Mouse (Mus musculus): ENCODE measurements around the gene Tmem164. TPM values are rescaled to one million over a fixed set of nuclear protein-coding genes. Genes with fewer than 3 reads are reported as not detected.

Tmem164 gene
- polyA plus RNA-seq, 1 experiment from 2014 or later, result 29.9 TPM

DNA sequence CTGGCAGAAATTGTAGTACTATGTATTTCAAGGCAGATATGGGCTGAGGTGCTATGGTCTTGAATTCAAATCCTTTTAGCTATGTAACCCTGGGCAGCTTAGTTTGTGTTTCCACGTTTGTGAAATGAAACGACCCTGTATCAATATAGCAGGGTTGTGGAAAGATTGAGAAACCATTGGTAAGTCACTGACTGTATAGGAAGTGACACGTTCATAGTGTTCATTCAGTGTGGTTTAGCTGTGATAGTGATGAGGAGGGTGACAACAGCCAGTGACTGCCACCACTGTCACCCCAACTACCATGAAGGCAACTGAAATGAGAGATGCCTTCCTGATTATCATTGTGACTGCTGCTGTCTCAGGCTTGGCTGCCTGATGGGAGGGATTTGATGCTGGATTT, 13.7 kb downstream of the Tmem164 start:
- ATAC-seq (ENCODE audit: low FRiP score, low TSS enrichment), result no peak

GRCm38 (mm10) chrX:142696789-142697188, 15.6 kb downstream of the Tmem164 start:
- 71% methylated on average over 11 of the region's 11 CpGs for WGBS
- Histone ChIP-seq H3K27me3 (ENCODE audit: control insufficient read depth, insufficient read depth, low read length) (no peaks in the 10 kb centered on the region), H3K36me3 (ENCODE audit: control insufficient read depth, insufficient read depth, low read length) (no peaks in the 10 kb centered on the region), H3K4me1 (replicated peaks; ENCODE audit: control insufficient read depth, insufficient read depth) (no peaks in the 10 kb centered on the region), H3K9me3 (ENCODE audit: control insufficient read depth, low read length) (no peaks in the 10 kb centered on the region), H3K4me3 (ENCODE audit: low read depth, low read length) (no peak overlapping the region), H3K27ac (replicated peaks) (no peak overlapping the region; the same call in 1 of the 2 replicates), H3K9ac (ENCODE audit: low read length) (no peak overlapping the region), H3K4me2 (replicated peaks; ENCODE audit: low read depth) (no peak overlapping the region)
- no peak for DNase-seq (ENCODE audit: low spot score)
- no peak for ATAC-seq (ENCODE audit: low FRiP score, low TSS enrichment)
- TF ChIP-seq CTCF (IDR thresholded peaks at IDR 0.05; ENCODE audit: low read depth) (no peak), EP300 (optimal IDR thresholded peaks at IDR 0.05) (no peak)

More for the DNA sequence above, 13.7 kb downstream of the Tmem164 start:
- Histone ChIP-seq H3K27ac (replicated peaks) (no peak overlapping the region), H3K4me2 (replicated peaks; ENCODE audit: low read depth) (no peak overlapping the region), H3K4me1 (replicated peaks; ENCODE audit: control insufficient read depth, insufficient read depth) (no peaks in the 10 kb centered on the region), H3K36me3 (ENCODE audit: control insufficient read depth, insufficient read depth, low read length) (no peaks in the 10 kb centered on the region), H3K9me3 (ENCODE audit: control insufficient read depth, low read length) (no peaks in the 10 kb centered on the region), H3K9ac (ENCODE audit: low read length) (no peak overlapping the region), H3K4me3 (ENCODE audit: low read depth, low read length) (no peak overlapping the region), H3K27me3 (ENCODE audit: control insufficient read depth, insufficient read depth, low read length) (no peaks in the 10 kb centered on the region)
- WGBS, result 82% methylated on average over 3 of the region's 3 CpGs
- DNase-seq (ENCODE audit: low spot score), result no peak
- TF ChIP-seq CTCF (IDR thresholded peaks at IDR 0.05; ENCODE audit: low read depth) (no peak), EP300 (optimal IDR thresholded peaks at IDR 0.05) (no peak)

DNA sequence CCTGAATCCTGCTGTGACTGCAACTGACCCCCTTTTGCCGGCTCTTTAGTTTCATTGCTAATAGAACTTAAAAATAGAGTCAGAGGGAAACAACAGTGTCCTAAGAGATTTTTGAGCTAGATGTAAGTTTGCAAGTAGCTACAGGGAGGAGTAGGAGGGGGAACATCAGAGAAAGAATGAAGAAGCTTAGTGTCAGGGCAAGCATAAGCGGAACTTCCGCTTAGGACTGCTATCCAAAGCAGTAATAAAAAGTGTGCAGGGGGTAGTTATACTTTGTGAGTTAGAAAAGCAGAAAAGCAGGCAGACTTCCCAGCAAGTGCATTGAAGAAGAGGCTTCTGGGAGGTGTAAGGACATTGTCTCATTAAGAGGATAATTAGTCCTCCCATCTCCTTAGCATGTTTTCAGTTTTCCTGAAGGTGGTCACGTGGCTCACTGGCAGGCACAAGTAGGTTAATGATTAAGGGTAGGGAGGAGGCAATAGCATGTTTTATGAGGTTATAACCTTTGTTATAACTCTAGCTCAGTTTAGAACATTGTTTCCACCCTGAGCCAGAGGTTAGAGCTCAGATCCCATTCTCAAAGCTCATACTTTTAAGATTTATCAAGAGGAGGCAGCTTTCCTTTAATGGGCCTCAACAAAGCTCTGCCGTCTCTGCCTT, 16.5 kb downstream of the Tmem164 start:
- Histone ChIP-seq H3K27me3 (ENCODE audit: control insufficient read depth, insufficient read depth, low read length) (no peaks in the 10 kb centered on the region), H3K9ac (ENCODE audit: low read length) (no peak overlapping the region), H3K36me3 (ENCODE audit: control insufficient read depth, insufficient read depth, low read length) (no peaks in the 10 kb centered on the region), H3K4me3 (ENCODE audit: low read depth, low read length) (no peak overlapping the region), H3K9me3 (ENCODE audit: control insufficient read depth, low read length) (no peaks in the 10 kb centered on the region), H3K4me1 (replicated peaks; ENCODE audit: control insufficient read depth, insufficient read depth) (no peaks in the 10 kb centered on the region), H3K27ac (replicated peaks) (0 out of 2 replicates have a peak overlapping the region, but pooled peaks have one; percentile 18), H3K4me2 (replicated peaks; ENCODE audit: low read depth) (no peak overlapping the region)
- DNase-seq (ENCODE audit: low spot score), result no peak
- WGBS, result 53% methylated on average over 5 of the region's 5 CpGs
- peak; percentile 45; the same call in 1 of the 2 replicates for ATAC-seq (ENCODE audit: low FRiP score, low TSS enrichment)
- no peak for TF ChIP-seq EP300 (optimal IDR thresholded peaks at IDR 0.05)
- TF ChIP-seq CTCF (IDR thresholded peaks at IDR 0.05; ENCODE audit: low read depth), result no peak

DNA sequence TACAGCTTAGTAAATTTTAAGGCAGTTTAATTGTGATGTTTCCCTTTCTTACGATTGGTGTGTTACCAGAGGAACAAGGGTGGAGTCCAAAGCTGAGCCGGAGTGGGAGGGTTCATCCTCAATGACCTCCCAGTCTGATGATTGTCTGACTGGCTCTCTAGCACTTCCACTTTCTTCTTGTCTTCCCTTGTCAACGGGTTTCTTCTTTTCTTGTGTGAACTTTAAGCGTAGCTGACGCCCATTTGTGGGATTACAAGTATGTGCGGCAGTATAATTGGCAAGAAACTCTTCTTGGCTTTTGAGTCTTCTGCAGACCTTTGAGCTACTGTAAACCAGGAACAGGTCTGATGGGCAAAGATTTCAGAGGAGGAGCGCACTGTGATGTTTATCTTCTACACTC, 17.0 kb downstream of the Tmem164 start:
- no peak overlapping the region for H3K4me3 ChIP-seq (ENCODE audit: low read depth, low read length)
- no peaks in the 10 kb centered on the region for H3K36me3 ChIP-seq (ENCODE audit: control insufficient read depth, insufficient read depth, low read length)
- TF ChIP-seq CTCF (IDR thresholded peaks at IDR 0.05; ENCODE audit: low read depth) (no peak), EP300 (optimal IDR thresholded peaks at IDR 0.05) (no peak)
- H3K27ac ChIP-seq (replicated peaks), result 0 out of 2 replicates have a peak overlapping the region, but pooled peaks have one; percentile 18
- no peaks in the 10 kb centered on the region for H3K27me3 ChIP-seq (ENCODE audit: control insufficient read depth, insufficient read depth, low read length)
- WGBS, result 52% methylated on average over 7 of the region's 7 CpGs
- no peak overlapping the region for H3K4me2 ChIP-seq (replicated peaks; ENCODE audit: low read depth)
- no peaks in the 10 kb centered on the region for H3K9me3 ChIP-seq (ENCODE audit: control insufficient read depth, low read length)
- no peak overlapping the region for H3K9ac ChIP-seq (ENCODE audit: low read length)
- ATAC-seq (ENCODE audit: low FRiP score, low TSS enrichment), result no peak; the same call in 1 of the 2 replicates
- H3K4me1 ChIP-seq (replicated peaks; ENCODE audit: control insufficient read depth, insufficient read depth), result no peaks in the 10 kb centered on the region
- no peak for DNase-seq (ENCODE audit: low spot score)

GRCm38 (mm10) chrX:142702094-142702493, 20.9 kb downstream of the Tmem164 start:
- WGBS, result 46% methylated on average over 5 of the region's 5 CpGs
- Histone ChIP-seq H3K4me3 (ENCODE audit: low read depth, low read length) (no peak overlapping the region), H3K27me3 (ENCODE audit: control insufficient read depth, insufficient read depth, low read length) (no peaks in the 10 kb centered on the region), H3K36me3 (ENCODE audit: control insufficient read depth, insufficient read depth, low read length) (no peaks in the 10 kb centered on the region), H3K27ac (replicated peaks) (peak overlapping the region; percentile 56), H3K9me3 (ENCODE audit: control insufficient read depth, low read length) (no peaks in the 10 kb centered on the region), H3K4me2 (replicated peaks; ENCODE audit: low read depth) (no peak overlapping the region), H3K9ac (ENCODE audit: low read length) (no peak overlapping the region), H3K4me1 (replicated peaks; ENCODE audit: control insufficient read depth, insufficient read depth) (no peaks in the 10 kb centered on the region)
- TF ChIP-seq CTCF (IDR thresholded peaks at IDR 0.05; ENCODE audit: low read depth), result no peak
- TF ChIP-seq EP300 (optimal IDR thresholded peaks at IDR 0.05), result no peak
- ATAC-seq (ENCODE audit: low FRiP score, low TSS enrichment), result no peak
- DNase-seq (ENCODE audit: low spot score), result no peak

GRCm38 (mm10) chrX:142702566-142702965, 21.4 kb downstream of the Tmem164 start:
- ATAC-seq (ENCODE audit: low FRiP score, low TSS enrichment), result no peak
- no peak overlapping the region for H3K4me2 ChIP-seq (replicated peaks; ENCODE audit: low read depth)
- whole genome bisulfite sequencing, result 28% methylated on average over 3 of the region's 3 CpGs
- H3K27ac ChIP-seq (replicated peaks), result peak overlapping the region; percentile 56; the same call in 1 of the 2 replicates
- no peak overlapping the region for H3K4me3 ChIP-seq (ENCODE audit: low read depth, low read length)
- no peaks in the 10 kb centered on the region for H3K27me3 ChIP-seq (ENCODE audit: control insufficient read depth, insufficient read depth, low read length)
- DNase-seq (ENCODE audit: low spot score), result no peak
- no peaks in the 10 kb centered on the region for H3K4me1 ChIP-seq (replicated peaks; ENCODE audit: control insufficient read depth, insufficient read depth)
- no peak overlapping the region for H3K9ac ChIP-seq (ENCODE audit: low read length)
- H3K36me3 ChIP-seq (ENCODE audit: control insufficient read depth, insufficient read depth, low read length), result no peaks in the 10 kb centered on the region
- TF ChIP-seq CTCF (IDR thresholded peaks at IDR 0.05; ENCODE audit: low read depth), result no peak
- no peak for TF ChIP-seq EP300 (optimal IDR thresholded peaks at IDR 0.05)
- no peaks in the 10 kb centered on the region for H3K9me3 ChIP-seq (ENCODE audit: control insufficient read depth, low read length)

Data from stomach, postnatal 0 days (tissue).